Mouse (Mus musculus) bone marrow macrophage, adult 2 months (primary cell): ENCODE results near the gene Gata5.

ENCODE experiments used
- CTCF ChIP-seq: IDR thresholded peaks from 2 replicates; pipeline ENCODE4 v1.5.1; 2012; ENCODE audit warnings: low read depth, mild to moderate bottlenecking, low read length, moderate library complexity
- POLR2A ChIP-seq: IDR thresholded peaks from 2 replicates; pipeline ENCODE4 v1.6.1; 2012; ENCODE audit warnings: mild to moderate bottlenecking, low read depth, low read length, borderline replicate concordance

DNA sequence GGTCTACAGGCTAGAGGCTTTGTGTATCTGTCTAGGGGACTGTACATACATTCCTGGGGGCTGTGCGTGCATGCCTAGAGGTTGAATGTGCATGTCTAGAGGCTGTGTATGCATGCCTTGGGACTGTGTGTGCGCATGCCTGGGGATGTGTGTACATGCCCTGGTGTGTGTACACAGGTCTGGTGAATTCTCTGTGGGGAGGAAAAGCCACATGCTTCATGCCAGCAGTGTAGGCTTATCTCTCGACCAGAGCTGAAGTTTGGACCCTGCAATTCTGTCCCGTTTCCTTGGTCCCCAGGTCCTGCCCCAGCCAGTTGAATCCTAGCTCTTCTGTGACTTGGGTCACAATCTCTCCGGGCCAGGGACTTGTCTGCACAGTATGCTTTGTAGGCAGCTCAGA is 42.9 kb downstream of the Gata5 start:
- TF ChIP-seq CTCF (no peak), POLR2A (no peak)
